Mouse (Mus musculus) brain, embryonic 14.5 days (tissue): ENCODE results near the gene Gpr84. TPM values are rescaled to one million over a fixed set of nuclear protein-coding genes. Genes with fewer than 3 reads are reported as not detected.
A peak's percentile ranks its signal among the peaks of the same experiment; 100 is the strongest.

Experiments used
- DNase-seq: peaks from one replicate; pipeline ENCODE4 v3.0.0-alpha.2; 2011; ENCODE audit warnings: low read depth
- CTCF ChIP-seq: fragments of 200-500 bp; IDR thresholded peaks from 2 replicates; pipeline ENCODE4 v1.5.1; 2012; ENCODE audit warnings: inconsistent platforms, mild to moderate bottlenecking, moderate library complexity, borderline replicate concordance; ENCODE audit not compliant: insufficient read depth, insufficient read length; ENCODE audit errors: extremely low read depth
- POLR2A ChIP-seq: fragments of 200-500 bp; IDR thresholded peaks from 2 replicates; pipeline ENCODE4 v1.6.1; 2012; ENCODE audit warnings: mild to moderate bottlenecking, inconsistent platforms, borderline replicate concordance; ENCODE audit not compliant: poor library complexity, insufficient read depth, insufficient read length, severe bottlenecking; ENCODE audit errors: extremely low read depth
- polyA plus RNA-seq: library from polyadenylated mRNA; depleted of rRNA; stranded (reverse); fragments of >200 nt; gene quantifications from 2 replicates; pipeline ENCODE4 v1.2.3, GENCODE M21; 2012

The Gpr84 gene
- polyA plus RNA-seq, 1 experiment: 0.30 TPM

DNA sequence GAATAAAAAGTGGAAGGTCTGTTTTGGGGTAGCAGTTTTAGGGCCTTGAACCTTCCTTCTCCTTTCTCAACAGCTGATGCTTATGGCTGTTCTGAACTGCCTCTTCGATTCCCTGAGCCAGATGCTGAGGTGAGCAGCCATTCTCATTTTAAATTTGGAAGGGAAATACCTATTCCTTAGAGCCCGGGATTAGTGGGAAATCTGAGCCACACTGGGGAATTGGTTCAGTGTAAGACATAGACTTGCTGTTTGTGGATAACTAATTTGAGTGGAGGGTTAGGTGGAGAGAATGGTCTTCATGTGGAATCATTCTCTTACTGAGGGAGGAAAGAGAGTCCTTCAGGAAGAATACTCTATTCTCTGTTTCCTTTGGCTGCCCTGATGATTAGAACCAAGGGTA is 15.8 kb downstream of the Gpr84 start:
- no peak for DNase-seq
- no peak for TF ChIP-seq CTCF
- TF ChIP-seq POLR2A: no peak

- TF ChIP-seq POLR2A: no peak
- TF ChIP-seq CTCF: no peak
- DNase-seq: no peak
Observed at GRCm38 (mm10) chr15:103293375-103293774, 17.0 kb downstream of the Gpr84 start.

- no peak for DNase-seq
- TF ChIP-seq POLR2A (no peak), CTCF (no peak)
Observed at GRCm38 (mm10) chr15:103292673-103293345, 17.6 kb downstream of the Gpr84 start.

GRCm38 (mm10) chr15:103290843-103291242 is 19.6 kb downstream of the Gpr84 start:
- DNase-seq: no peak
- TF ChIP-seq POLR2A: no peak
- TF ChIP-seq CTCF: no peak

DNA sequence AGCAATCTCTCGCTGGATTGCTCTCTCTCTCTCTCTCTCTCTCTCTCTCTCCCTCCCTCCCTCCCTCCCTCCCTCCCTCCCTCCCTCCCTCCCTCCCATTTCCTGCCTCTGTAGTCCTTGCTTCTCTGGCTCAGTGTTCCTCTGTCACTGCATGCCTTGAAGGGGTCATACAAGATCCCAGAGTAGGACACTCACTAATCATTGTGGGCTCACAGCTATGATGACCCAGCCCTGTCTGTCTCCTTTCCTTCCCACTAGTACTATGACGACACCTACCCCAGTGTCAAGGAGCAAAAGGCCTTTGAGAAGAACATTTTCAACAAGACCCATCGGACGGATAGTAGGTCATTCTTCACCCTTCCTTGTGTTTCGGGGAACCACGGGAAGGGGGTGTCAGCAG is 20.0 kb downstream of the Gpr84 start:
- no peak for TF ChIP-seq POLR2A
- TF ChIP-seq CTCF: no peak
- no peak for DNase-seq

DNA sequence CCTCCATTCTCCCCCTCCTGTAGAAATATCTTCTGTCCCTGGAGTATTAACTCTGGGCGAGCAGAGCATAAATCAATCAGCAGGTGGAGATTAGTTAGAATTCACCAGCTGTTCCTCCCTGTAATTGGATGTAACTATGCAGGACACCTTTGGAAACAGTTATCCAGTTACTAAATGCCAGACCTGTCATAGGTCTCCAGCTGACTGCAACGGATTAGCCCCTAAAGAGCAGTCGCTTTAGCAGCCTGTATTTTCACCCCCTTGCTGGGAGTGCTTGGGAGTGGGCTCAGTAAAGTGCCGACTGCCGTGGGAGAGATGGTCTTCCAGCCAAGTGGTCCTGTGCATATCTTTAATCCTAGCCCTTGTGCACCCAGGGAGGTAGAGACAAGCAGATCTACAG is 20.8 kb downstream of the Gpr84 start:
- peak; percentile 25 for DNase-seq
- TF ChIP-seq POLR2A (no peak), CTCF (no peak)

- DNase-seq: peak; percentile 89
- no peak for TF ChIP-seq POLR2A
- TF ChIP-seq CTCF: no peak
Observed at GRCm38 (mm10) chr15:103285778-103286417, 24.5 kb downstream of the Gpr84 start.

DNA sequence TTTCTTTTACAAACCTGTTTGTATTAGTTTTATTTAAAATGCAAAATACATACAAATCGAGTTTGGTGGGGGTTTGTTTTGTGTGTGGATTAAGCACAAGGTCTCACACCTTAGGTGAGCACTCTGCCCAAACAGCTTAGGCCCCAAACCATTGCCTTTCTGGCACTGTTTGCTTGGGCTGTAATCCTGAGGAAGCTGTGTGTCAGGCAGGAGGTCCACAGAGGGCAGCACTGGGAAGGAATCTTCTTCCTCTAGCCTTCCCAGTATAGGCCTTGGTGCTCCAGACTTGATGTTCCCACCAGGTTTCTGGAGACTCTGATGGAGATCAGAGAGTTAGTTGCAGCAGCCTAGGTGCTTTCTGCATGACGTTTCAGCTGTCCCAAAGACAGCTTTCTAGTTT is 25.8 kb downstream of the Gpr84 start:
- TF ChIP-seq CTCF: peak; percentile 22; the same call in 1 of the 2 replicates
- no peak for TF ChIP-seq POLR2A
- no peak for DNase-seq

GRCm38 (mm10) chr15:103284066-103284465 is 26.3 kb downstream of the Gpr84 start:
- no peak for TF ChIP-seq POLR2A
- peak; percentile 69 for TF ChIP-seq CTCF
- peak; percentile 68 for DNase-seq

DNA sequence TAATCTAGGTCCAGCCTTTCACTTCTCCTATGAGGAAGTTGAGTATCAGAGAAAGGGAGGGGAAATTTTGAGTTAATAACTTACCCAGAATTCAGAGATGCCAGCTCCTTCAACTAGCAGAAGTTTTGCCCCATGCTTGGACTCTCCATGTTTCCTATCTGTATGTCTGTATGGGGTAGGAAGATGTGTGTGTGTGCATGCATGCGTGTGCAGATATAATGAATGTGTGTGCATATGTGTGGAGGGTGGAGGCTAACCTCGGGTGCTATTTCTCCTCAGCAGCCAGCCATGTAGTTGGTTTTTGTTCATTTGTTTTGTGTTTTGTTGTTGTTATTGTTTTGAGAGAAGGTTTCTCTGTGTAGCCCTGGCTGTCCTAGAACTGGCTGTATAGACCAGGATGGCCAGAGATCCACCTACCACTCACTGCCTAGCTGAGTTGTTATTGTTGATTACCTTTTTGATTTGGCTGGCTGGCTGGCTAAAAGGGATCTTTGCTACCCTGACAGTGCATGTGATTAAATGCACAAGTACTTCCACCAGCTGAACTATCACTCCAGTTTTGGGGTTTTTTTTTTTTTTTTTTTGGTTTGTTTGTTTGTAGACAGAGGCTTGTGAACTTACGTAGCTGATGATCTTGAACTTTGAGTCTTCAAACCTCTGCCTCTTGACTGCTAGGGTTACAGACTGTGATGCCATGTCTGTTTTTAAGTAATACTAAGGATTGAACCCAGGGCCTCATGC is 28.8 kb downstream of the Gpr84 start:
- no peak for DNase-seq
- TF ChIP-seq CTCF (no peak), POLR2A (no peak)

DNA sequence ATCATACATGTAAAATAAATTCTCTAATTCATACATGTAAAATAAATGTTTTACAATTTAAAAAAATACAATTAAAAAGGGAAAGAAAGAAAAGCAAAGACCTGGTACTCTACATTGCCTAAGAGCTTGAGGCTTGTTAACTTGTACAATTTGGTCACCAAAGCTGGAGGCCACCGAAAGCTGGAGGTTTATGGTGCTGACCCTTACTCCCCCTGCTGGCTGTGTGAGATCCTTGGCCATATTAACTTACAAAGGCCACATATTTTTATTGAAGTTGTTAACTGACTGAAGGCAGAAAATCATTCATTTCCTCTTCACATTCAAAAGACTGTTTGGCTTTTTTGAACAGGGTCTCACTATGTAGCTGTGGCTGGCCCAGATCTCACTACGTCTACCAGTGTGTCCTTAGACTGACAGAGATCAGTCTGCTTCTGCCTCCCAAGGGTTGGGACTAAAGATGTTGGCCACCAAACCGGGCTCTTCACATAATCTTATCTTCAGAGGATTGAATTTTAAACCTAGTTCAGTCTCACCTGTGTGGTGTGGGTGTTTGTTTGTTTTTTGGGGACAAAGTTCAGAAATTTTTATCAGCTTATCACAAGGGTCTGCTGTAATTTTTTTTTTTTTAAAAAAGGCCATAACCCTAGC is 29.5 kb downstream of the Gpr84 start:
- TF ChIP-seq CTCF (peak; percentile 57; the same call in 1 of the 2 replicates), POLR2A (no peak)
- DNase-seq: peak; percentile 52
